Mouse (Mus musculus) spleen, adult 2 months (tissue): ENCODE data around the gene Blvrb. TPM values are rescaled to one million over a fixed set of nuclear protein-coding genes. Genes with fewer than 3 reads are reported as not detected.
A peak's percentile ranks its signal among the peaks of the same experiment; 100 is the strongest.

Source experiments
- DNase-seq, 2 experiments: peaks; one replicate each; pipeline versions ENCODE4 v3.0.0 to v3.0.0-alpha.2; 2012 to 2021; ENCODE audit warnings: low spot score in 2 of 2, low read depth in 1 of 2
- H3K27ac ChIP-seq: fragments of 200-500 bp; 2 replicates; pipeline ENCODE4 v1.5.1; 2012; ENCODE audit warnings: low read length, inconsistent platforms; ENCODE audit not compliant: insufficient read depth
- H3K27me3 ChIP-seq: fragments of 200-500 bp; 2 replicates; pipeline ENCODE4 v1.6.1; 2012; ENCODE audit warnings: mild to moderate bottlenecking, moderate library complexity, low read length, inconsistent platforms; ENCODE audit not compliant: control insufficient read depth, insufficient read depth
- H3K36me3 ChIP-seq: fragments of 200-500 bp; 2 replicates; pipeline ENCODE4 v1.6.1; 2012; ENCODE audit warnings: mild to moderate bottlenecking, low read length, inconsistent platforms; ENCODE audit not compliant: control insufficient read depth, insufficient read depth
- H3K4me1 ChIP-seq: fragments of 200-500 bp; 2 replicates; pipeline ENCODE4 v1.6.1; 2011; ENCODE audit warnings: inconsistent platforms; ENCODE audit not compliant: control insufficient read depth, insufficient read depth, insufficient read length
- H3K4me3 ChIP-seq: fragments of 200-500 bp; 2 replicates; pipeline ENCODE4 v1.5.1; 2011; ENCODE audit warnings: mild to moderate bottlenecking, inconsistent platforms; ENCODE audit not compliant: insufficient read depth, insufficient read length; ENCODE audit errors: extremely low read depth
- CTCF ChIP-seq: fragments of 200-500 bp; IDR thresholded peaks from 2 replicates; pipeline ENCODE4 v1.5.1; 2011; ENCODE audit warnings: mild to moderate bottlenecking, inconsistent platforms; ENCODE audit not compliant: insufficient read depth, insufficient read length, insufficient replicate concordance; ENCODE audit errors: extremely low read depth
- POLR2A ChIP-seq: fragments of 200-500 bp; IDR thresholded peaks from 2 replicates; pipeline ENCODE4 v1.6.1; 2011; ENCODE audit warnings: low read depth, low read length, inconsistent platforms
- WGBS: fragments of 180-500 bp; shearing (Covaris S2); methylation state at CpG from one replicate; pipeline ENCODE4 v1.1.7; 2018; 5-methylcytosine and 5-hydroxymethylcytosine counted together
- polyA plus RNA-seq: library from polyadenylated mRNA; depleted of rRNA; stranded (reverse); fragments of >200 nt; gene quantifications from 2 replicates; pipeline ENCODE4 v1.2.3, GENCODE M21; 2012

Gene Blvrb
- polyA plus RNA-seq, 1 experiment = 280 TPM

GRCm38 (mm10) chr7:27458614-27459013, 10.8 kb downstream of the Blvrb start:
- WGBS = 82% methylated on average over 4 of the region's 4 CpGs
- no peak overlapping the region for H3K27ac ChIP-seq
- no peaks in the 10 kb centered on the region for H3K27me3 ChIP-seq
- no peak for DNase-seq
- TF ChIP-seq CTCF = no peak
- TF ChIP-seq POLR2A = no peak
- H3K36me3 ChIP-seq = peaks cover 8% of the 10 kb centered on the region
- peaks cover 7% of the 10 kb centered on the region; the same call in 1 of the 2 replicates for H3K4me1 ChIP-seq
- no peak overlapping the region for H3K4me3 ChIP-seq

DNA sequence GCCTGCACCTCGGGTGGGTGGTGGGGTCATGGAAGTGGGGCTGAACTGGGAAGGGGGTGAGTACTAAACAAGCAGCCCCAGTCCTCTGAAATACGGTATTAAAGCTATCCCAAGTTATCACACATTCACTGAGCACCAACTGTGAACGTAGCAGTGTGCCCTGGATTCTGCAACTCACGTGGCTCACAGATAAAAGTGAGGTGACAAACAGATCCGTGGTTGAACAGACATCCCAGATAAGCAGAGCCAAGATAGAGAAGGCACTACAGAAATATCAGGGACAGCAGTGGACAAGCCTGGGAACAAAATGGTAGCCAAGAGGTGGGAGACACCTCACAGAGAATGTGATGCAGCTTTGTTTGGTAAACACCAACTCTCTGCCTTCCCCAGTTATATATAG, 11.9 kb downstream of the Blvrb start:
- Histone ChIP-seq H3K4me1 (peaks cover 4% of the 10 kb centered on the region; the same call in 1 of the 2 replicates), H3K36me3 (peaks cover 8% of the 10 kb centered on the region), H3K4me3 (no peak overlapping the region), H3K27me3 (no peaks in the 10 kb centered on the region), H3K27ac (no peak overlapping the region)
- no peak for TF ChIP-seq POLR2A
- TF ChIP-seq CTCF = no peak
- WGBS = 87% methylated on average over 5 of the region's 5 CpGs
- no peak for DNase-seq

- TF ChIP-seq CTCF (no peak), POLR2A (no peak)
- WGBS = 65% methylated on average over 6 of the region's 6 CpGs
- peaks cover under 1% of the 10 kb centered on the region; the same call in 1 of the 2 replicates for H3K4me1 ChIP-seq
- no peak for DNase-seq
- no peak overlapping the region for H3K27ac ChIP-seq
- H3K4me3 ChIP-seq = no peak overlapping the region
- H3K36me3 ChIP-seq = peaks cover 10% of the 10 kb centered on the region
- H3K27me3 ChIP-seq = no peaks in the 10 kb centered on the region
Observed at GRCm38 (mm10) chr7:27460477-27460876, 12.7 kb downstream of the Blvrb start.

DNA sequence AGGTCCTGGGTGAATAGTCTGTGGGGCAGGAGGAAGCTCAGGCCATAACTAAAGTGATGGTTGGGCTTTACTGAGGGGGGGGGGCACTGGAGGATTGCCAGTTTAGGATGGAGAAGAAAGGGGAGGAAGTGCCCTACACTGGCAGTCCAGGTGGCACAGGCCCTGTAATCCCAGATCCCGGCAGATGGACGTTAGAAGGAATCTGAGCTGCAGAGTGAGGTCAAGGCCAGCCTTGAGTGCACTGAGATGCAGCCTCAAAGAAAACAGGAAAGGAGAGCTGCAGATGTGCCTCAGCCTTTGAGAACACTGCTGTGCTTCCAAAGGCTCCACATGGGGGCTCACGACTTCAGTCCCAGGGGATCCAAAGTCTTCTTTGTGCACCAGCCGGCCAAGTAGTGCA, 19.9 kb downstream of the Blvrb start:
- H3K27ac ChIP-seq = no peak overlapping the region

DNA sequence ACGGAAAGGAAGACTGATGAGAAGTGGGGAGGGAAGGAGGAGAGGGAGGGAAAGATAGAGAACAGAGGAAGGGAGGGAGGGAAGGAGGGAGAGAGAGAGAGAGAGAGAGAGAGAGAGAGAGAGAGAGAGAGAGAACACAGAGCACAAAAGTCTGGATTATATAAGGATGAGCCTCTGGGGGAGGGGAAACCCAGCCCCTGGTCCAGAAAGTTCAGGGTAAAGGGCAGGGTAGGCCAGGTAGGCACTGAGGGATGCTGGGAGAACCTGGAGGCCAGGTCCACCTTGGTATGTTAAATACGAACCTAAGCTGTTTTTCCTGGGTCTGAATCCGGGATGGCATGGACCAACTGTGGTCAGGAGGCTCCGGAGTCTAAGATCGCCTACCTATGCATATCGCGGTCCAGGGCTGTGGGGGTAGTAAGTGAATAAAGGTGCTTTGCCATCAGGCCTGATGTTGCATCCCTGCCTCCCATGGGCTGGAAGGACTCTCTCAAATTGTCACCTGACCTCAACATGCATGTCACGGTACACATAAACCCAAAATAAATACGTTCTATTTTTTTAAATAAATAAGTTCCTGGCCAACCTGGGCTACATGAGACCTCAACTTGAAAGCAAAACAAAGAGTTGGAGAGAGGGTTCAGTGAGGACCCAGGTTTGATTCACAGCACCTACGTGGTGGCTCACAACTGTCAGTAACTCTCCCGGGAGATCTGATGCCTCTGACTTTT, 23.8 kb downstream of the Blvrb start:
- TF ChIP-seq CTCF = no peak
- TF ChIP-seq POLR2A = no peak
- Histone ChIP-seq H3K27ac (no peak overlapping the region), H3K4me1 (no peaks in the 10 kb centered on the region), H3K36me3 (peaks cover 5% of the 10 kb centered on the region), H3K4me3 (no peak overlapping the region), H3K27me3 (no peaks in the 10 kb centered on the region)
- WGBS = 93% methylated on average over 11 of the region's 11 CpGs
- no peak for DNase-seq

More for the DNA sequence above, 19.9 kb downstream of the Blvrb start:
- H3K4me1 ChIP-seq = no peaks in the 10 kb centered on the region
- H3K36me3 ChIP-seq = peaks cover 3% of the 10 kb centered on the region; the same call in 1 of the 2 replicates
- DNase-seq = no peak
- H3K4me3 ChIP-seq = no peak overlapping the region
- no peaks in the 10 kb centered on the region for H3K27me3 ChIP-seq
- 42% methylated on average over 4 of the region's 4 CpGs for WGBS
- TF ChIP-seq POLR2A = no peak
- no peak for TF ChIP-seq CTCF

DNA sequence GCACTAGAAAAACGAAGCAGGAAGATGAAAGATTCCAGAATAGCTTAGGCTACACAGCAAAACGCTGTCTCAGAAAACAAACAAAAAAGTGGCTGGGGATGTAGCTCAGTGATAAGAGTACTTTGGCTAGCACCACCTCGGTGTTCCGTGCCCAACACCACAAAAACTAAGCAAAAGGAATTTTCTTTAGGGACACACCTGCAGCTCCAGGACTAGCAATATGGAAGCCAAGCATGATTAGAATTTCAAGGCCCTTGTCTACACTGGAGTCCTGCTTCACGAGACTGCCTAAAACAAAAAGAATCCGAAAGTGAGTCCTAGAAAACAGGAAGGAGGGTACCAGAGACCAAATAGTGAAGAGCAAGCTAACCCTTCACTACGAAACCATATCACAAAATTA, 24.8 kb downstream of the Blvrb start:
- WGBS = 8% methylated on average over 7 of the region's 7 CpGs
- Histone ChIP-seq H3K27me3 (no peaks in the 10 kb centered on the region), H3K4me3 (peak overlapping the region; percentile 89), H3K27ac (peak overlapping the region; percentile 83), H3K36me3 (peaks cover 9% of the 10 kb centered on the region), H3K4me1 (no peaks in the 10 kb centered on the region)
- DNase-seq = no peak
- TF ChIP-seq POLR2A = no peak
- TF ChIP-seq CTCF = no peak

DNA sequence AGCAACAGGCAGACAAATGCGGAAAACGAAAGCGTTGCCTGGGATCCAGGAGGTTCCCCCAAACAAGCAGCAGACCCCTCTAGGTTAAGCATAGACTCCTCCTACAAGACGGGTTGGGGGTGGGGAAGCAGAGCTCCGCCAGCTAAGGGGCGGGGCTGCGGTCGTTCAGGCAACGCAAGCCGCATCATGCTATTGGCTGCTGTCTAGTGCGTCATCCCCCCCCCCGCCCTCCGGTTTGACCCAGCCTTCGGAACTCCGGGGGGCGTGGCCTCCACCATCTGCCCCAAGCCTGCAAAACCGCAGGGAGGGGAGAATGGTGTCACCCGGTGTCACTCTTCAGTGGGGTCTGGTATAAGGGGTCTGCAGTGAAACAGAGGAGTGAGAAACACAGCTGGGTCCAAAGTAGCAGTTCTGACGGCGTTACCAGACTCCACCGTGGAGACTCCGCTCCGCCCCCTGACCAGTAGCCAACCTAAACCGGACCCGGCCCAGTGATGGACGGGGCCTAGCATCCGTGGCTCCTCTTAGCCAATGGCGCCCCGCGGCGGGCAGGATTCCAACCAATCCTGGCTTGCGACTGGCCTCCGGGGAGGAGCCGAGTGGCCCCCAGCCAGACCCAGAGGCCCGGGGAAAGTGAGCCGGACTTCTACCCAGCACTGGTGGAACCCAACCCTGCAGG, 25.5 kb downstream of the Blvrb start, which contains the start of gene Sertad3:
Sertad3 (plus strand) TSS at position 613 of the 679 bp plus-strand sequence.
- TF ChIP-seq CTCF (no peak), POLR2A (peak; percentile 34; the same call in 1 of the 2 replicates)
- peaks cover 9% of the 10 kb centered on the region for H3K36me3 ChIP-seq
- DNase-seq = peak; percentile 97 to 98
- under 1% methylated on average over 36 of the region's 36 CpGs for WGBS
- H3K4me1 ChIP-seq = no peaks in the 10 kb centered on the region
- peak within 1 kb of the TSS; percentile 89 for H3K4me3 ChIP-seq
- peak within 1 kb of the TSS; percentile 93 for H3K27ac ChIP-seq
- H3K27me3 ChIP-seq = no peaks in the 10 kb centered on the region
